Mouse (Mus musculus) gastrocnemius, adult 2 months (tissue): ENCODE data around the gene Olfr68. TPM values are rescaled to one million over a fixed set of nuclear protein-coding genes. Genes with fewer than 3 reads are reported as not detected.
"Not testable (repeated sequence)": the region's sequence is repeated elsewhere in the genome, so short reads cannot be mapped to it uniquely, and the experiment has no call there.

Source experiments
- DNase-seq: peaks from one replicate; pipeline ENCODE4 v3.0.0; 2022
- H3K27ac ChIP-seq: fragments of 200-600 bp; 2 replicates; pipeline ENCODE4 v1.8.1; 2022; ENCODE audit warnings: mild to moderate bottlenecking
- H3K4me3 ChIP-seq: fragments of 200-600 bp; 2 replicates; pipeline ENCODE4 v1.8.1; 2022; ENCODE audit warnings: mild to moderate bottlenecking, moderate library complexity
- CTCF ChIP-seq: fragments of 200-600 bp; IDR thresholded peaks from 2 replicates; pipeline ENCODE4 v1.8.1; 2022; ENCODE audit warnings: antibody characterized with exemption, mild to moderate bottlenecking, moderate library complexity
- intact Hi-C: fragments of 180-260 bp; cut with DNase I; formaldehyde crosslinking; loops from one replicate; pipeline ENCODE4 v1.15.1; 2025
- long read RNA-seq, 2 experiments: library from polyadenylated mRNA; stranded (forward); transcript quantifications; one replicate each; pipeline ENCODE4 v2.0.0; 2021
- total RNA-seq, 2 experiments: library from RNA; stranded (reverse); gene quantifications; 2 replicates each; pipeline ENCODE4 v1.2.3; 2021

Gene Olfr68
- total RNA-seq: not detected
- long read RNA-seq, experiment 1: 0 reads
- long read RNA-seq, experiment 2: 0 reads

DNA sequence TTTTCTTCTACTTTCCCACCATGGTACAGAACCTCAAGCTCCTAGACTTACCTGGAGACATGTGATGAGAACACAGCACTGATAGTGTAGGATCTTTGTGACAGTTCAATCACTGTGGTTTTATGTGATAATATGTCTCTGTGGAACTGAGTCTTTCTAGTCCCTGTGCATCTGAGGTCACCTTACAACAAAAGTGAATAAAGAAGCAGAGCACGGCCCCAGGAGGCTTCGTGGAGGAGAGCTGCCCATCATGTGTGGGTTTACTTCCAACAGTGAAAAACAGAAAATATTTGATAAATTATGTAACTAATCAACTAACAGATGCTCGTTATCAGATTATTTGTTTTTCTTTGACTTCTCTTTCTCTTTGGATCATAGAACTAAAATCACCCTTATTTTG, at the start of gene Olfr68:
Gene Olfr68 (minus strand): TSS at position 101 of the 400 bp plus-strand sequence.
- Histone ChIP-seq H3K27ac (no peak within 1 kb of the TSS), H3K4me3 (no peak within 1 kb of the TSS)
- no peak for DNase-seq
- no peak for TF ChIP-seq CTCF
- intact Hi-C loops: no loop called here

GRCm38 (mm10) chr7:103827808-103828207, 48.3 kb upstream of the Olfr68 start, which contains the start of gene Hbb-bs:
TSS of gene Hbb-bs (minus strand) at chr7:103828096.
- no peak within 1 kb of the TSS for H3K4me3 ChIP-seq
- TF ChIP-seq CTCF: no peak
- intact Hi-C loops: no loop called here
- no peak within 1 kb of the TSS for H3K27ac ChIP-seq
- DNase-seq: no peak

DNA sequence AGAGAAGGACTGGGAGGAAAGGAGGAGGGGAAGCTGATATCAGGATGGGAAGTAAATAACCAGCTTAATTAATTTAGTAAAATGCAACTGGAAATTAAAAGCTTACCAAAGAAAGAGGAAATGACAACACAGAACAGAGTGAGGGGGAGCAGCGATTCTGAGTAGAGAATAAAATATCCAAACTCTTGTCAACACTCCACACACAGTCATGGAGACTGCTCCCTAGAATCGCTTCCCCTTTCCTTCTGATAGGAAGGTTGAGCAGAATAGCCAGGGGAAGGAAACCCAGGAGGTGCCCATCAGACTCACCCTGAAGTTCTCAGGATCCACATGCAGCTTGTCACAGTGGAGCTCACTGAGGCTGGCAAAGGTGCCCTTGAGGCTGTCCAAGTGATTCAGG, 47.6 kb upstream of the Olfr68 start:
- DNase-seq, intact Hi-C loops, H3K4me3 ChIP-seq, H3K27ac ChIP-seq: not testable (repeated sequence)

DNA sequence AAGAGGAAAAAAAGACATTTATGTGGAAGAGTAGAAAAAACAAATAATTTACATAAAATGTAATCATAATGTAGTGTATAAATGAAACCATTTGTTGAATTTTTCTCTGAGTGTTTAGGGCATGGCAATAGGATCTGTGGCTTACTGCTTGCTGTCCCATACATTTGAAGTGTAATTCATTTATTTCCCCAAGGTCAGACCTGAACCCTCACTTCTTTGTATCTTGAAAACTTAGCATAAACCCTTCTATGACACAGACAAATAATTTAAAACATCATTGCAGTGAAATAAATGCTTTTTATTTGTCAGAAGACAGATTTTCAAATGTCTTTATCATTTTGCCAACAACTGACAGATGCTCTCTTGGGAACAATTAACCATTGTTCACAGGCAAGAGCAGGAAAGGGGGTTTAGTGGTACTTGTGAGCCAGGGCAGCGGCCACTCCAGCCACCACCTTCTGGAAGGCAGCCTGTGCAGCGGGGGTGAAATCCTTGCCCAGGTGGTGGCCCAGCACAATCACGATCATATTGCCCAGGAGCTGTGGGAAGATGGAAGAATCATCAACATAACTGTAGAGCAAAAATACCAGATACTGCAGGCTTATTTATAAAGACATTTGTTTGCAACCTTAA, 46.9 kb upstream of the Olfr68 start:
- DNase-seq: no peak
- H3K27ac ChIP-seq: no peak overlapping the region
- no peak for TF ChIP-seq CTCF
- intact Hi-C loops: no loop called here
- no peak overlapping the region for H3K4me3 ChIP-seq

DNA sequence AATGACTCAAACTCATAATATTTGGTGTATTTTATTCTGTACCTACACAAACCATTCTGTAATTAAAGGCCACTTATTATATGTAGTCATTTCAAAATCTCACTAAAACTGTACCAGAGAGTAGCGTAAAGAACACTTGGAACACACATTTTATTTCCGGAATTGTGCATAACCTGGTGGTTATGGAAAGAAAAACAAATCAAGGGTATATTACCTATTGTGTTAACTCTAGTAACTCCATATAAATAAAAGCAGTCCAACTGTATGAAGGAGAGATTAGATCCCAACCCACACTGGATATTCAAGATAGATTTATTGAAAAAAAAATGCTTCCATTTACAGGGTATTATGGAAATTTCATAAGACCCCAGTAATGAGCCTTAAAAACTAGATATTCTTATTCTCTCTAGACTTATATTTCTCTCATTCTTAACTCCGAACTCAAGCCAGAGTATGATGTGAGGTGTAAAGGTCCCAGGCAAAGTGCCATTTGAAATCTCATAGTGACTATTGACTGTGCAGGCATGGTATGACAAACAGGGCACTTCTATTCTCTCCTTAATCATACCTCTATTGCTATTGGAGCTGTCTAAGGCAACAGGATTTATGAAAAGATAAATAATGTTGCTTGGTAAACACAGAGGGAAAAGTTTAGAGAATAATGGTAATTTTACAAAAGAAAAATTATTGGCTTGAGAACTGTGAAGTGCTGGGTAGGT, 46.2 kb upstream of the Olfr68 start:
- Histone ChIP-seq H3K4me3 (no peak overlapping the region), H3K27ac (no peak overlapping the region)
- intact Hi-C loops: no loop called here
- no peak for DNase-seq
- no peak for TF ChIP-seq CTCF

- DNase-seq: no peak
- Histone ChIP-seq H3K27ac (no peak overlapping the region), H3K4me3 (no peak overlapping the region)
- intact Hi-C loops: no loop called here
- no peak for TF ChIP-seq CTCF
Measured at GRCm38 (mm10) chr7:103824597-103824996, 45.1 kb upstream of the Olfr68 start.

DNA sequence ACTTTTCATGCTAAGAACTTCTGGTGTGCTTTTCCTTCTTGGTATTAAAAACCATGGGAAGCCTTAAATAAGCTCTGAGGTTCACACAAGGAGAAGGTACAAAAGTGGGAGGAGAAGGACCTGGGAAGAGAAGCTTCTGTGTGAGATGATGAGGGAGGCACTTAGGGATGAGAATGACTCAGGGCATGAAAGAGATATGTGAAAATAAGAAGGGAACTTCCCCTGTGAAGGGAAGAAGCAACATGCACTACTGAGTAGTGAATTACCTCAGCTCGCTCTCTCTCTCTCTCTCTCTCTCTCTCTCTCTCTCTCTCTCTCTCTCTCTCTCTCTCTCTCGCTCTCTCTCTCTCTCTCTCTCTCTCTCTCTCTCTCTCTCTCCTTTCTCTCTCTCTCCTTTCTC, 35.6 kb upstream of the Olfr68 start:
- H3K27ac ChIP-seq, H3K4me3 ChIP-seq, intact Hi-C loops, DNase-seq: not testable (repeated sequence)

GRCm38 (mm10) chr7:103813766-103814165, 34.3 kb upstream of the Olfr68 start, which contains the start of gene Hbb-bt:
TSS of gene Hbb-bt (minus strand) at chr7:103813996.
- DNase-seq: no peak
- no peak for TF ChIP-seq CTCF
- intact Hi-C loops: no loop called here
- no peak within 1 kb of the TSS for H3K4me3 ChIP-seq
- no peak within 1 kb of the TSS for H3K27ac ChIP-seq

GRCm38 (mm10) chr7:103813152-103813551, 33.7 kb upstream of the Olfr68 start:
- DNase-seq, H3K4me3 ChIP-seq, H3K27ac ChIP-seq, intact Hi-C loops: not testable (repeated sequence)

- Histone ChIP-seq H3K4me3 (no peak overlapping the region), H3K27ac (no peak overlapping the region)
- intact Hi-C loops: no loop called here
- TF ChIP-seq CTCF: no peak
- no peak for DNase-seq
Measured at GRCm38 (mm10) chr7:103812174-103812573, 32.7 kb upstream of the Olfr68 start.

DNA sequence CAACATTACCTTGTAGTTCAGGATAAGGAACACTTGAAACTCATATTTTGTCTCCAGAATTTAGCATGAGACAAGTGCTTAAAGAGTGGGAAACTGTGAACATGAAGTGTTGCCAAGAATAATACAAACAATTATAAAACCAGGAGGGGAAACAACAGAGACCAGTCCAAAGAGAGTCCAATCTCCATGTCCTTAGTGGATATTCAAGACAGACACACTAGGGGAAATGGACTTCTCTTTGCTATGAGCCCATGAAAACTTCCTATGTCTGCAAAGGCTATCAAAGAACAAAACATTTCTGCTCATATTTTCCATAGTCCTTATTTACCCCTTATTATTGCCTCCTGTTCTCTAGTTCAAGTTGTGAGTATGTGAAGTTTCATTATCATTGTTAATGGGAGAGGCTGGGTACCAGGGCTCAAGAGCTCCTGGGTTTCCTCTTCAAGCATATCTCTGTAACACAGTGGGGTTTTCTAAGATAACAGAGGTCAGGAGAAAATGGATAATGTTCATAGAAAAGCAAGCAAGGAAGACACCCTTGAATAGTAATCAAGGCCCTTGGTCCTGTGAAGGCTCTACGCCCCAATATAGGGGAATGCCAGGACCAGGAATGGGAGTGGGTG, 31.8 kb upstream of the Olfr68 start:
- intact Hi-C loops: no loop called here
- TF ChIP-seq CTCF: no peak
- H3K27ac ChIP-seq: no peak overlapping the region
- no peak for DNase-seq
- no peak overlapping the region for H3K4me3 ChIP-seq

GRCm38 (mm10) chr7:103810746-103811145, 31.2 kb upstream of the Olfr68 start:
- no peak for DNase-seq
- Histone ChIP-seq H3K4me3 (no peak overlapping the region), H3K27ac (no peak overlapping the region)
- TF ChIP-seq CTCF: no peak
- intact Hi-C loops: no loop called here

- TF ChIP-seq CTCF: no peak
- intact Hi-C loops: no loop called here
- H3K4me3 ChIP-seq: no peak overlapping the region
- no peak for DNase-seq
- no peak overlapping the region for H3K27ac ChIP-seq
Measured at GRCm38 (mm10) chr7:103810296-103810695, 30.8 kb upstream of the Olfr68 start.
